Mouse (Mus musculus): ENCODE measurements around the gene Lgi2. TPM values are rescaled to one million over a fixed set of nuclear protein-coding genes. Genes with fewer than 3 reads are reported as not detected.

The Lgi2 gene
- polyA plus RNA-seq (2014; fragmentation: Illumina TruSeq; extraction: RNeasy Lipid Tissue Mini Kit (QIAGEN cat#74804); ENCODE audit: low read depth, low replicate concordance) = 0.42 TPM

GRCm38 (mm10) chr5:52565813-52566531, at the start of gene Lgi2:
TSS of gene Lgi2 (minus strand) at chr5:52566462.

Other genes with a start within 250 kb of the Lgi2 start
- 4.8 TPM for gene Sod3, start 202.7 kb downstream of the Lgi2 start, polyA plus RNA-seq (2014; fragmentation: Illumina TruSeq; extraction: RNeasy Lipid Tissue Mini Kit (QIAGEN cat#74804); ENCODE audit: low read depth, low replicate concordance)
- gene Ccdc149, start 94.9 kb downstream of the Lgi2 start, polyA plus RNA-seq (2014; fragmentation: Illumina TruSeq; extraction: RNeasy Lipid Tissue Mini Kit (QIAGEN cat#74804); ENCODE audit: low read depth, low replicate concordance) = 0.80 TPM
- 21.1 TPM for gene Sepsecs, start 103.2 kb upstream of the Lgi2 start, polyA plus RNA-seq (2014; fragmentation: Illumina TruSeq; extraction: RNeasy Lipid Tissue Mini Kit (QIAGEN cat#74804); ENCODE audit: low read depth, low replicate concordance)
- gene Pi4k2b, start 175.1 kb upstream of the Lgi2 start, polyA plus RNA-seq (2014; fragmentation: Illumina TruSeq; extraction: RNeasy Lipid Tissue Mini Kit (QIAGEN cat#74804); ENCODE audit: low read depth, low replicate concordance) = 127 TPM
- 10.8 TPM for gene Zcchc4, start 208.9 kb upstream of the Lgi2 start, polyA plus RNA-seq (2014; fragmentation: Illumina TruSeq; extraction: RNeasy Lipid Tissue Mini Kit (QIAGEN cat#74804); ENCODE audit: low read depth, low replicate concordance)